In the genomic region with DNA sequence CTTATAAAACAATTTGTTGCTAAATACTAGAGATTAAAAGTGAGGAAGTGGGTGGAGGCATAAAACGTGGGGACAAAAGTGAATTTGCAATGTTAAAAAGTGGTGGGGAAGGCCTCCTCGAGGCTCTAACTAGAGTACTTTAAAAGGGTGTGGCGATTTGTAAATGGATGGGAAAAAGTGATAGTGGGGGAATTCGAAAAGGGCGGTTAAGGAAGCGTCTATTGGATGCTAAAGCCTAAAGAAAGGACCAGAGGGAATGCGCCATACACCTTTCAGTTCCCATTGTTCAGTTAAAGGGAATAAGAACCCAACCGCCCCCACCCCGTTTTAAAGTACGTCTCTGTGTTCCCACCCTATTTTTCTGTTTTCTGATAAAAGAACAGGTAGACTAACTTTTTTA, we compare ENCODE assay signal across 8 mouse cellular contexts. TPM values are rescaled to one million over a fixed set of nuclear protein-coding genes. Genes with fewer than 3 reads are reported as not detected.
DNase-seq lines count a peak whose midpoint lies in the region; ATAC-seq lines count a peak whose summit lies in the region.

No protein-coding gene starts in this region.

- no peaks in the 10 kb centered on the region for H3K4me1 ChIP-seq in megakaryocyte, embryonic 14.5 days
- H3K4me1 ChIP-seq in limb, embryonic 11.5 days (ENCODE audit: control insufficient read depth, insufficient read depth, low read length), result no peaks in the 10 kb centered on the region
- no peaks in the 10 kb centered on the region for H3K4me1 ChIP-seq in stomach, embryonic 14.5 days (ENCODE audit: control insufficient read depth, insufficient read depth, low read length)

- 0 out of 2 replicates have a peak overlapping the region, but pooled peaks have one; percentile 25 for H3K4me2 ChIP-seq in limb, embryonic 11.5 days (ENCODE audit: low read depth, severe bottlenecking)
- H3K4me2 ChIP-seq in stomach, embryonic 14.5 days (replicated peaks; ENCODE audit: low read depth, low read length), result peak overlapping the region; percentile 29

- WGBS in limb, embryonic 11.5 days, result 77% methylated on average over 10 of the region's 10 CpGs
- WGBS in stomach, embryonic 14.5 days, result 75% methylated on average over 10 of the region's 10 CpGs

- H3K9me3 ChIP-seq in megakaryocyte, embryonic 14.5 days, result peaks cover 13% of the 10 kb centered on the region
- no peaks in the 10 kb centered on the region for H3K9me3 ChIP-seq in limb, embryonic 11.5 days (ENCODE audit: control insufficient read depth, low read length)
- H3K9me3 ChIP-seq in stomach, embryonic 14.5 days (ENCODE audit: control insufficient read depth, low read depth, low read length), result no peaks in the 10 kb centered on the region

- H3K9ac ChIP-seq in limb, embryonic 11.5 days (ENCODE audit: low read length), result no peak overlapping the region
- no peak overlapping the region for H3K9ac ChIP-seq in stomach, embryonic 14.5 days (replicated peaks; ENCODE audit: low read depth, low read length)

- H3K27me3 ChIP-seq in megakaryocyte, embryonic 14.5 days (replicated peaks), result no peaks in the 10 kb centered on the region
- 0 out of 2 replicates have a peak, but pooled peaks cover 4% of the 10 kb centered on the region for H3K27me3 ChIP-seq in limb, embryonic 11.5 days (ENCODE audit: control insufficient read depth, insufficient read depth, low read length)
- H3K27me3 ChIP-seq in stomach, embryonic 14.5 days (ENCODE audit: control insufficient read depth, insufficient read depth, low read length), result no peaks in the 10 kb centered on the region

- no peak overlapping the region for H3K27ac ChIP-seq in limb, embryonic 11.5 days (replicated peaks; ENCODE audit: low read depth, low read length)
- H3K27ac ChIP-seq in stomach, embryonic 14.5 days (ENCODE audit: low read length), result peak overlapping the region; percentile 78; the same call in 1 of the 2 replicates

- DNase-seq in cerebellum, adult 11-12 months, result peak; percentile 8
- DNase-seq in limb, embryonic 11.5 days (ENCODE audit: low spot score), result no peak
- DNase-seq in adrenal gland, postnatal 36 days, result no peak
- DNase-seq in urinary bladder, postnatal 25 days (ENCODE audit: low spot score), result no peak

- no peak for ATAC-seq in cerebellum, adult (ENCODE audit: insufficient number of reproducible peaks, low FRiP score, low TSS enrichment)
- no peak for ATAC-seq in megakaryocyte, adult 5-6 weeks (ENCODE audit: poor library complexity, severe bottlenecking)
- ATAC-seq in limb, embryonic 11.5 days (ENCODE audit: insufficient number of reproducible peaks, low FRiP score, low TSS enrichment, low read depth), result no peak
- ATAC-seq in stomach, embryonic 14.5 days (ENCODE audit: insufficient number of reproducible peaks, insufficient read depth, low FRiP score, low read depth), result no peak

- H3K4me3 ChIP-seq in megakaryocyte, embryonic 14.5 days (replicated peaks), result peak overlapping the region; percentile 94
- no peak overlapping the region for H3K4me3 ChIP-seq in limb, embryonic 11.5 days (ENCODE audit: low read depth, low read length)
- peak overlapping the region; percentile 59; the same call in 1 of the 2 replicates for H3K4me3 ChIP-seq in stomach, embryonic 14.5 days (ENCODE audit: low read depth, low read length)

- peaks cover 17% of the 10 kb centered on the region for H3K36me3 ChIP-seq in megakaryocyte, embryonic 14.5 days (replicated peaks; ENCODE audit: low read length)
- H3K36me3 ChIP-seq in limb, embryonic 11.5 days (ENCODE audit: control insufficient read depth, insufficient read depth, low read length), result no peaks in the 10 kb centered on the region
- no peaks in the 10 kb centered on the region for H3K36me3 ChIP-seq in stomach, embryonic 14.5 days (ENCODE audit: control insufficient read depth, insufficient read depth, low read length)

RNA-seq across cellular contexts. Expression of gene Rlim, which starts 0.7 kb away (rescaled TPM):
- 2.3 TPM in 1 of 2 replicates, not detected in the other for polyA plus RNA-seq in megakaryocyte, embryonic 14.5 days (2012; ENCODE audit: insufficient read depth, low replicate concordance)
- total RNA-seq in megakaryocyte, adult 5-6 weeks (2015), result 41.1 and 43.5 TPM in 2 replicates
- 69.1 and 89.8 TPM in 2 replicates for total RNA-seq in megakaryocyte, adult 5-6 weeks (2017)
- 41.5 and 44.5 TPM in 2 replicates for polyA plus RNA-seq in limb, embryonic 11.5 days (2014; fragmentation: Nextera tagmentation; extraction: Ambion mirVana)
- polyA plus RNA-seq in stomach, embryonic 14.5 days (2014; fragmentation: Nextera tagmentation; extraction: Ambion mirVana), result 39.9 and 44.4 TPM in 2 replicates
- 10 to 100 TPM; 65.5 to 67.6 TPM for total RNA-seq in adrenal gland, postnatal 36 days (2021)

Comparison
In these comparisons a context has a peak if more than half of its experiments do, and no peak if none do; other contexts are left out.
1. RNA of gene Rlim, which starts 0.7 kb away (polyA plus RNA-seq): 41.5 to 44.5 TPM in limb, embryonic 11.5 days and 39.9 to 44.4 TPM in stomach, embryonic 14.5 days; 2.3 TPM in megakaryocyte, embryonic 14.5 days; every median in the first group is over 10 times any median in the second.